Mouse (Mus musculus): Measurements from ENCODE around the gene Rbm20. TPM values are rescaled to one million over a fixed set of nuclear protein-coding genes. Genes with fewer than 3 reads are reported as not detected.

Rbm20 gene
- polyA plus RNA-seq, 1 experiment from 2014 or later: 0.52 TPM

DNA sequence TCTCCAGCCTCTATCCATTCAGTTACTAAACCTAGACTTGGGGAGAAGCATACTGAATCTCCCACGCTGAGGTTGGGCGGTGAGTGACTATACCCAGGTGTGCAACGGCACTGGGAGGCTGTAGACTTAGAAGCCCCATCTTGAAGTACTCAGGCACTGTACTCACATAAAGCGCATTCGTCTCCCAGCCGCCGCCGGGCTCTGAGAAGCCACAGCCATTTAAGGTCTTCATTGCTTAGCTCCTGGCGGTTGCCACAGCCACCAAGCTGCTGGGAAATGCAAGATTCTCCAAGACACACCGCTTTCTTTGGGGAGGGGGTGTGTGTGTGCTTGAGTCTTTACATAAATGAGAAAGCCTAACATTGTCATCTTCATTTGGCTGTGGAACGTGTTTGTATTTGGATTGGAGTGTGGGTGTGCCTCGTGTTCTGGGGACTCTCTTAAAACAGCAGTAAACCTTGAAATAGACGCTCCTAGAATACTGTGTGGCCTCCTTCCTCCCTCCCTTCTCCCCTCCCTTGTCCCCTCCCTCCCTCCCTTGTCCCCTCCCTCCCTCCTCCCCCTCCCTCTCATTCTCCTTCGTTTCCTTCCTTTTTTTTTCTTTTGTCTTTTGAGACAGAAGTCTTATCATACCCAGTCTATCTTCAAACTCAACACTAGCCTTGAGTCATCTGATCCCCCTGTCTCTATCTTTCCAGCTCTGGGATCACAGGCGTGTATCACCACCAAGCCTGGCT is 131.1 kb downstream of the Rbm20 start:
- no peaks in the 10 kb centered on the region for H3K9me3 ChIP-seq (ENCODE audit: control insufficient read depth)
- H3K4me1 ChIP-seq (replicated peaks; ENCODE audit: control insufficient read depth, insufficient read depth, low read length): no peaks in the 10 kb centered on the region
- H3K4me2 ChIP-seq (replicated peaks; ENCODE audit: low read depth): no peak overlapping the region
- WGBS: 38% methylated on average over 15 of the region's 15 CpGs
- H3K4me3 ChIP-seq (ENCODE audit: low read depth, low read length): no peak overlapping the region
- H3K36me3 ChIP-seq (ENCODE audit: control insufficient read depth, insufficient read depth): no peaks in the 10 kb centered on the region
- H3K27ac ChIP-seq (ENCODE audit: low read depth, low read length): no peak overlapping the region
- no peak for ATAC-seq
- H3K9ac ChIP-seq (ENCODE audit: low read depth, low read length): no peak overlapping the region
- TF ChIP-seq CTCF (IDR thresholded peaks at IDR 0.05; ENCODE audit: low read depth): no peak
- no peaks in the 10 kb centered on the region for H3K27me3 ChIP-seq (replicated peaks; ENCODE audit: control insufficient read depth, insufficient read depth, low read length)

DNA sequence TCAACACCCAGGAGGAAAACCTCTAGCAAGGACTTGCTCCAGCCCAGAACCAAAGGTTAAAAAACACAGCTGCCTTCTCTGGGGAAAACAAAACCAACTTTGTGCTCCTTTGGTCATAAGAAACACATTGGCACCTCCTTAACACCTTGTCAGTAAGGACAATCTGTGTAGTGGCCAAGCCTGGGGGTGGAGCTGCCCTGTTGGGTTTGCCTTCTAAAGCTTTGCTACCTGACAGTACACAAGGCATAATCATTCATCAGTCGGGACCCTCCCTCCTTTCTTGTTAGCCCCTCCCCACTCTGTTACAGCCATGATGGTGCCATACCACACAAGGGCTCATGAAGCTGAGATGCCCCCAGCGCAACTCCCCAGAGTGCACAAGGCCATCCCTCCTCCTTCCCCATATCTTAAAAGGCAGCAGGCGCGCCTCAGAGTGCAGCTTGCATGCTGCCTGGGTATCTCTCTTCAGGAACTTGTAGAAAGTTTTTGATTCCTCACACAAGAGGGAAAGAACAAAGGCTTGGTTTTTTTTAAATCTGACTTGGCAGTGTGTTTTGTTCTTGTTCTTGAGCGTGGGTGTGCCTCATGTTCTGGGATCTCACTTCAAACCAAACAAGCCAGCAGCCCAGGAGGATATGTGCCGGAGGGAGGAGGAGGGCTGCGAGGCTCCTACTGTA is 132.2 kb downstream of the Rbm20 start:
- H3K9ac ChIP-seq (ENCODE audit: low read depth, low read length): no peak overlapping the region
- H3K9me3 ChIP-seq (ENCODE audit: control insufficient read depth): no peaks in the 10 kb centered on the region
- H3K36me3 ChIP-seq (ENCODE audit: control insufficient read depth, insufficient read depth): no peaks in the 10 kb centered on the region; the same call in 1 of the 2 replicates
- no peaks in the 10 kb centered on the region for H3K27me3 ChIP-seq (replicated peaks; ENCODE audit: control insufficient read depth, insufficient read depth, low read length)
- no peak overlapping the region for H3K4me3 ChIP-seq (ENCODE audit: low read depth, low read length)
- 0 out of 2 replicates have a peak, but pooled peaks have one; percentile 18 for ATAC-seq
- H3K27ac ChIP-seq (ENCODE audit: low read depth, low read length): no peak overlapping the region
- no peaks in the 10 kb centered on the region for H3K4me1 ChIP-seq (replicated peaks; ENCODE audit: control insufficient read depth, insufficient read depth, low read length)
- WGBS: 48% methylated on average over 7 of the region's 7 CpGs
- H3K4me2 ChIP-seq (replicated peaks; ENCODE audit: low read depth): no peak overlapping the region
- no peak for TF ChIP-seq CTCF (IDR thresholded peaks at IDR 0.05; ENCODE audit: low read depth)

DNA sequence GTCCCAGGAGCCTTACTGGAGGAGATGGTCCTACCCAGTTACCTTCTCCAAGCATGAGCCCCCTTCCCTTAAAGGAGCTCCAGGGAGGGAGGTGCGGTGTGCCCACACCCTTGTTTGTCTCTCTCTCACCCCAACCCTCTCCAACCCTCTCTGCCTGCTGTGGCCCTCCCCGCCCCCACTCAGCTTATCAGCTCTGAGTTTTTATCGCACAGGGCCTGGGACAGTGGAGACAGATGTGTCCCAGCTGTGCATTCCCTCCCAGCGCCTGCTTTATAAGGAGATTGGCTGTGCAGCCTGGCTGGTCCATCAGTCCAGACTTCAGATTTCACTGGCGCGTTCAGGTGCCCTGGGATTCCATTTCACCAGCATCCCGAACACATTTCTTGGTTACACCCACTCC is 132.9 kb downstream of the Rbm20 start:
- no peak for TF ChIP-seq CTCF (IDR thresholded peaks at IDR 0.05; ENCODE audit: low read depth)
- H3K4me2 ChIP-seq (replicated peaks; ENCODE audit: low read depth): no peak overlapping the region
- H3K27ac ChIP-seq (ENCODE audit: low read depth, low read length): no peak overlapping the region
- no peaks in the 10 kb centered on the region for H3K4me1 ChIP-seq (replicated peaks; ENCODE audit: control insufficient read depth, insufficient read depth, low read length)
- no peaks in the 10 kb centered on the region for H3K27me3 ChIP-seq (replicated peaks; ENCODE audit: control insufficient read depth, insufficient read depth, low read length)
- H3K36me3 ChIP-seq (ENCODE audit: control insufficient read depth, insufficient read depth): no peaks in the 10 kb centered on the region; the same call in 1 of the 2 replicates
- no peak overlapping the region for H3K9ac ChIP-seq (ENCODE audit: low read depth, low read length)
- no peak for ATAC-seq
- WGBS: 46% methylated on average over 7 of the region's 7 CpGs
- H3K4me3 ChIP-seq (ENCODE audit: low read depth, low read length): no peak overlapping the region
- H3K9me3 ChIP-seq (ENCODE audit: control insufficient read depth): no peaks in the 10 kb centered on the region

DNA sequence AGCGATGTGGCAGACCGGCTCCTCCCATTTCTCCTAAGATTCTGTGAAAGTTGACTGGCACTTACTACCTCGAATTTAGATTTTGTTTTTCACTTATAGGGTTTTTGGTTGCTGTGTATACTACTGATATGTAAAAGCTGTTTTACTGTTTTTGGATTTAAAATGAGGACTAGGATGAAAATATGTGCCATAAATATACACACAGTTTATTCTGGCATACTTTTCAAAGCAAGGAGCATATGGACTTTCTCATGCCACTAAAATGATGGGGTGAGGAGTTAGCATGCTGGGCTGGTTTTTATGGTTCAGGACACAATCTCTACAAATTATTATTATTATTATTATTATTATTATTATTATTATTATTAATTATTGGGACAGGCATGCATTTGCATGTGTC is 133.5 kb downstream of the Rbm20 start:
- Histone ChIP-seq H3K27me3 (replicated peaks; ENCODE audit: control insufficient read depth, insufficient read depth, low read length) (no peaks in the 10 kb centered on the region), H3K9ac (ENCODE audit: low read depth, low read length) (no peak overlapping the region), H3K4me2 (replicated peaks; ENCODE audit: low read depth) (no peak overlapping the region), H3K36me3 (ENCODE audit: control insufficient read depth, insufficient read depth) (no peaks in the 10 kb centered on the region; the same call in 1 of the 2 replicates), H3K4me1 (replicated peaks; ENCODE audit: control insufficient read depth, insufficient read depth, low read length) (no peaks in the 10 kb centered on the region), H3K27ac (ENCODE audit: low read depth, low read length) (no peak overlapping the region), H3K4me3 (ENCODE audit: low read depth, low read length) (no peak overlapping the region), H3K9me3 (ENCODE audit: control insufficient read depth) (no peaks in the 10 kb centered on the region)
- no peak for TF ChIP-seq CTCF (IDR thresholded peaks at IDR 0.05; ENCODE audit: low read depth)
- no peak for ATAC-seq
- WGBS: 65% methylated on average over 3 of the region's 3 CpGs

DNA sequence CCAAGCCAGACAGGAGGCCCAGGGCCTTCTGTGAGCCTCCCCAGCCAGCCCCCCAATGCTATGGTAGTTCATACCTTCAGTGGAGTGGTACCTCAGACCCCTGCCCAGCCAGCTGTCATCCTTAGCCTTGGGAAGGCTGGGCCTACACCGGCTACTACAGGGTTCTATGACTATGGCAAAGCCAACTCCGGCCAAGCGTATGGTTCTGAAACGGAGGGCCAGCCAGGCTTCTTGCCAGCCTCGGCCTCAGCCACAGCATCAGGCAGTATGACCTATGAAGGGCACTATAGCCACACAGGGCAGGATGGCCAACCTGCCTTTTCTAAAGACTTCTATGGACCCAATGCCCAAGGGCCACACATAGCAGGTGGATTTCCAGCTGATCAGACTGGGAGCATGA is 136.5 kb downstream of the Rbm20 start:
- no peaks in the 10 kb centered on the region for H3K4me1 ChIP-seq (replicated peaks; ENCODE audit: control insufficient read depth, insufficient read depth, low read length)
- H3K4me2 ChIP-seq (replicated peaks; ENCODE audit: low read depth): no peak overlapping the region
- no peak overlapping the region for H3K9ac ChIP-seq (ENCODE audit: low read depth, low read length)
- TF ChIP-seq CTCF (IDR thresholded peaks at IDR 0.05; ENCODE audit: low read depth): no peak
- H3K9me3 ChIP-seq (ENCODE audit: control insufficient read depth): no peaks in the 10 kb centered on the region
- WGBS: 91% methylated on average over 5 of the region's 5 CpGs
- no peaks in the 10 kb centered on the region for H3K27me3 ChIP-seq (replicated peaks; ENCODE audit: control insufficient read depth, insufficient read depth, low read length)
- no peak overlapping the region for H3K4me3 ChIP-seq (ENCODE audit: low read depth, low read length)
- no peaks in the 10 kb centered on the region; the same call in 1 of the 2 replicates for H3K36me3 ChIP-seq (ENCODE audit: control insufficient read depth, insufficient read depth)
- ATAC-seq: no peak
- H3K27ac ChIP-seq (ENCODE audit: low read depth, low read length): no peak overlapping the region

DNA sequence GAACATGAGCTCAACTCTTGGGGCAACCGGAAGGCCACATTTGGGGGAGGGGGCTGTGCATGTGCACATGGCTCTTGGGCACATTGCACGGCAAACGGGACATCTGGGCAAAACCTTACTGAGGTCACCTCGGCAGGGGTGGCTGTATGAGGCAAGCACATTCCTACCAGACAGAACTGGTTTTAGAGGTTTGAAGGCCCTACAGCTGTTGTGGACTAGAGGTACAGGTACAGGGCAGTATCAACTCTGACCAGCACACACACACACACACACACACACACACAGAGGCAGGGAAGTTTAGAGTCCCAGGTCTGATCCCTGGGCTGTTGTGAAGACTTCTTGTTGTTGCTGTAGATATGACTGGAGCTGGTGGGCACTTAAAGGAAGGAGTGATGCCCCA is 138.6 kb downstream of the Rbm20 start:
- no peaks in the 10 kb centered on the region for H3K27me3 ChIP-seq (replicated peaks; ENCODE audit: control insufficient read depth, insufficient read depth, low read length)
- no peak overlapping the region for H3K4me2 ChIP-seq (replicated peaks; ENCODE audit: low read depth)
- no peaks in the 10 kb centered on the region; the same call in 1 of the 2 replicates for H3K36me3 ChIP-seq (ENCODE audit: control insufficient read depth, insufficient read depth)
- no peaks in the 10 kb centered on the region for H3K4me1 ChIP-seq (replicated peaks; ENCODE audit: control insufficient read depth, insufficient read depth, low read length)
- H3K4me3 ChIP-seq (ENCODE audit: low read depth, low read length): no peak overlapping the region
- no peak overlapping the region for H3K27ac ChIP-seq (ENCODE audit: low read depth, low read length)
- H3K9ac ChIP-seq (ENCODE audit: low read depth, low read length): no peak overlapping the region
- H3K9me3 ChIP-seq (ENCODE audit: control insufficient read depth): no peaks in the 10 kb centered on the region
- TF ChIP-seq CTCF (IDR thresholded peaks at IDR 0.05; ENCODE audit: low read depth): no peak
- ATAC-seq: no peak
- 83% methylated on average over 4 of the region's 4 CpGs for WGBS
